Mouse (Mus musculus): ENCODE measurements around the gene Gm7951. TPM values are rescaled to one million over a fixed set of nuclear protein-coding genes. Genes with fewer than 3 reads are reported as not detected.

The Gm7951 gene
- polyA plus RNA-seq (2012; ENCODE audit: low replicate concordance): not detected in 2 replicates

DNA sequence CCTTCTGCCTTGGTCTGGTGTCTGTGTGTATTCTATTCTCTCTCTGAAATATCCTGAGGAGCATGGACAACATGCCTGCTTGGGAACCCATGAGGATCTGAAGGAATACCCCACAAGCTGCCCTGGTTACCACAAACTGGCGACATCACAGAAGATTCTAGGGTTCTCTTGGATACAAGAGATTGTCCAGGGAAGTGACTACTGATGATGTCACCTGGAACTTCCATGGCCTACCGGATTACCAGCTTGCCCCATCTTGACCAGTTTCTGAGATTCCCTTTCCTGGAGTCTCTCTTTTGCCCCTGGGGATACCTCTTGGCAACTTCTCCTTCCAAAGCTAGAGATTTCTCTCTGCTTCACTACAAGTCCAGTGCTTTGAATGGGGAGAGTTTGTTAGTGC lies at the start of gene Gm7951:
Gm7951 (minus strand) TSS at position 101 of the 400 bp plus-strand sequence.

DNA sequence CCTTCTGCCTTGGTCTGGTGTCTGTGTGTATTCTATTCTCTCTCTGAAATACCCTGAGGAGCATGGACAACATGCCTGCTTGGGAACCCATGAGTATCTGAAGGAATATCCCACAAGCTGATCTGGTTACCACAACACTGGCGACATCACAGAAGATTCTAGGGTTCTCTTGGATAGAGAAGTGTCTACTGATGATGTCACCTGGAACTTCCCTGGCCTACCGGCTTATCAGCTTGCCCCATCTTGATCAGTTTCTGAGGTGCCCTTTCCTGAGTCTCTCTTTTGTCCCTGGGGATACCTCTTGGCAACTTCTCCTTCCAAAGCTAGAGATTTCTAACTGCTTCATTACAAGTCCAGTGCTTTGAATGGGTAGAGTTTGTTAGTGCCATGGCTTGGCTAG lies 45.4 kb upstream of the Gm7951 start, which contains the start of gene Gm17027:
Gm17027 (minus strand) TSS at position 101 of the 400 bp plus-strand sequence.

Other genes with a start within 250 kb of the Gm7951 start
- gene Gm7980, start 210.1 kb downstream of the Gm7951 start, polyA plus RNA-seq (2012; ENCODE audit: low replicate concordance): not detected in 2 replicates
- gene 1700049E17Rik1, start 192.4 kb downstream of the Gm7951 start, polyA plus RNA-seq (2012; ENCODE audit: low replicate concordance): not detected in 2 replicates
- gene 1700024B05Rik, start 173.4 kb downstream of the Gm7951 start, polyA plus RNA-seq (2012; ENCODE audit: low replicate concordance): not detected in 2 replicates
- not detected in 2 replicates for gene Gm6401, start 149.4 kb downstream of the Gm7951 start, polyA plus RNA-seq (2012; ENCODE audit: low replicate concordance)
- gene Gm3543, start 134.0 kb downstream of the Gm7951 start, polyA plus RNA-seq (2012; ENCODE audit: low replicate concordance): not detected in 2 replicates
- not detected in 2 replicates for gene Gm17027, start 45.3 kb upstream of the Gm7951 start, polyA plus RNA-seq (2012; ENCODE audit: low replicate concordance)
- gene Gm3573, start 73.4 kb upstream of the Gm7951 start, polyA plus RNA-seq (2012; ENCODE audit: low replicate concordance): not detected in 2 replicates
- gene Gm17026, start 142.7 kb upstream of the Gm7951 start, polyA plus RNA-seq (2012; ENCODE audit: low replicate concordance): not detected in 2 replicates
- not detected in 2 replicates for gene Gm9611, start 180.0 kb upstream of the Gm7951 start, polyA plus RNA-seq (2012; ENCODE audit: low replicate concordance)
- gene Gm7995, start 192.8 kb upstream of the Gm7951 start, polyA plus RNA-seq (2012; ENCODE audit: low replicate concordance): not detected in 2 replicates